Mouse (Mus musculus): Measurements from ENCODE around the gene Kcnma1. TPM values are rescaled to one million over a fixed set of nuclear protein-coding genes. Genes with fewer than 3 reads are reported as not detected.

The Kcnma1 gene
- total RNA-seq, 2 experiments from 2014 or later: not detected

- ATAC-seq (replicated peaks; ENCODE audit: low FRiP score, poor library complexity, severe bottlenecking): no peak
These were observed 387.4 kb downstream of the Kcnma1 start for GRCm38 (mm10) chr14:23626925-23627324.

DNA sequence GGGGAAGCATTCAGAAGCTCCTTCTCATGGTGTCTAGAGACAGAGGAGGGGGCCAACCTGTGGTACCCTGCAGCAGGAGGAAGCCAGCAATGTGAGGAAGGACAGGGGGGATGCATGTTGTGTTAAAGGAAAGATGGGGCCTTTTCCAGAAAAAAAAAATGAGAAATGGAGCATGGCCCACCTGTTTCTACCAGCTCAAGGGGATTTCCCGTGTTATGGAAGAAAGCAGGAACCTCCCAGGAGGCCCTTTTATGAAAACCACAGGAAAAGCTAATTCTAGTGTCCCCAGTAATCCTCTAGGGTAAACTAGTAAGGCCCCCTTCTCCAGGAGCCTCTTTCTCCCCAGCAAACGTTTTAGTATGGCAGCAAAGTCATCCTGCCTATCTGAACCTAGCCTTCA, 388.2 kb downstream of the Kcnma1 start:
- ATAC-seq (replicated peaks; ENCODE audit: low FRiP score, poor library complexity, severe bottlenecking): no peak

GRCm38 (mm10) chr14:23625436-23625835, 388.9 kb downstream of the Kcnma1 start:
- no peak for ATAC-seq (replicated peaks; ENCODE audit: low FRiP score, poor library complexity, severe bottlenecking)

- no peak for ATAC-seq (replicated peaks; ENCODE audit: low FRiP score, poor library complexity, severe bottlenecking)
These were observed 389.8 kb downstream of the Kcnma1 start for GRCm38 (mm10) chr14:23624455-23624854.

DNA sequence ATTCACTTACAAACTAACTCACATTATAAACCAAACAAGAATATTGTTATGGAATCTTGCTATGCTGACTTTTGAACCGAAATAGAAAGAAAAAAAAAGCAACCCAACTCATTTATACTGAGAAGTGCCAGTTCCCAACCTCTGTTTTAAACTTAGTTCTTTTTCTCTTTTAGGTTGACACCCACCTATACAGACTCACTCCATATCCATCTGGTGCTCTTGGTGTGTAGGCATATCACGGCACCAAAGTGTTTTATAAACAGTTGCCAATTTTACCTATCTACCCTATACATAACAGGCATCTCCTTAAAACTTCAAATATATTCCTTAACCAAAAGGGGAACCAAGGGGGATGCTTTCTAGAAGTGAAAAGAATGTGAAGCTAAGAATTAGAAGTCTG, 393.6 kb downstream of the Kcnma1 start:
- no peak for ATAC-seq (replicated peaks; ENCODE audit: low FRiP score, poor library complexity, severe bottlenecking)

- no peak for ATAC-seq (replicated peaks; ENCODE audit: low FRiP score, poor library complexity, severe bottlenecking)
These were observed 395.3 kb downstream of the Kcnma1 start for GRCm38 (mm10) chr14:23618973-23619372.

- no peak for ATAC-seq (replicated peaks; ENCODE audit: low FRiP score, poor library complexity, severe bottlenecking)
These were observed 396.2 kb downstream of the Kcnma1 start for GRCm38 (mm10) chr14:23618081-23618480.

- no peak for ATAC-seq (replicated peaks; ENCODE audit: low FRiP score, poor library complexity, severe bottlenecking)
These were observed 404.2 kb downstream of the Kcnma1 start for GRCm38 (mm10) chr14:23610054-23610453.

GRCm38 (mm10) chr14:23605740-23606139, 408.6 kb downstream of the Kcnma1 start:
- ATAC-seq (replicated peaks; ENCODE audit: low FRiP score, poor library complexity, severe bottlenecking): no peak

DNA sequence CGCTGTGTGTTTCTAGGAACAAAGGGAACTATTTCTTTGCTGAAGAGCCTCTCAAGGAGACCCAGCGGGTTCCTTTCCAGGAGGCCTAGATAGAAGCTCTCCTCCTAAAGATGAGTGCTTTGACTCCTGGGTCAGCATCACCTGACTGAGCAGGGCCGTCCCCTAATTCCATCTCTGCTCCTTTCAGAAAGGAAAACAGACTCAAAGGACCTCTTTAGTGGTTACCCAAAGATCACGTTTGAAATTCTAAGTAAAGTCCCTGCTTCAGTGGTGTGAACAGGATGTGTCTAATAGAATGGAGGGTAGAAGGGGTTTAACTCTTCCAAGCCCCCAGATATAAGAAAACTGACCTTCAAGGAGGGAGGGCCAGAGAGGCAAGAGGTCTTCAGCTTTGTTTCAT, 411.4 kb downstream of the Kcnma1 start:
- no peak for ATAC-seq (replicated peaks; ENCODE audit: low FRiP score, poor library complexity, severe bottlenecking)

DNA sequence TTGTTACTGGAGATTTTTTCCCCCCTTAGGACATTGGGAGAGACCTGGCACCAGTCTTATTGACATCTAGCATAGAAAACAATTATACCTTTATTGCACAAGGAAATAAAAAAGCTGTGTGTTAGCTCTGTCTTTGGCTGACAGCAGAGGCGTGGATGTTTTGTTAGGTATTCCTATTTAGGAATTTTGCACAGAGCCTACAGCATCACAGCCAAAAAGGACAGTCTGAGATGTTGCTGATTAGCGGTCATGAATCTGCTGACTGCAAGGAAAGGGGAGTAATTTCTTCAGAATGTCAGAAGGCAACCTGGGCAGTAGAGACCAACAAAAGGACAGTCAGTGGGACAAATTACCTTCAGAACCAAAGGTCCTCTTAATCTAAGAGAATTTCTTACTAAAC, 412.2 kb downstream of the Kcnma1 start:
- no peak for ATAC-seq (replicated peaks; ENCODE audit: low FRiP score, poor library complexity, severe bottlenecking)

DNA sequence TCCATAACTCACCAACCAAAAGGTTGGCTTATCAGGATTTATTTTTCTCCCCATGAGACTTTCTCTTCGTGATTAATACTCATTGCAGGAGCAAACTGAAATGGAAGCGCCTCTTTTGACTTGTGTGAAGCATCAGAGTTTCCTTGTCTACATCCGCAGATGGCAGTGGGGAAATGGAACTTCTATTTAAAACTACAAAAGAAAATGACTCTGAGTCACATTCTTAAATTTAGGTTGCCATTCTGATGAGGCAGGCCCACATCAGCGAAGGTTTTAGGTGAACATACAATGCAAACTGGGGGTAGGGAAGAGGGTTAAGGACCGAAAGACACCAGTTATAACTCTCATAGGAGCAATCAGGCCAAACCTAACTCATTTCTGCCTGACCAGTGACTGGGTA, 419.7 kb downstream of the Kcnma1 start:
- no peak for ATAC-seq (replicated peaks; ENCODE audit: low FRiP score, poor library complexity, severe bottlenecking)

DNA sequence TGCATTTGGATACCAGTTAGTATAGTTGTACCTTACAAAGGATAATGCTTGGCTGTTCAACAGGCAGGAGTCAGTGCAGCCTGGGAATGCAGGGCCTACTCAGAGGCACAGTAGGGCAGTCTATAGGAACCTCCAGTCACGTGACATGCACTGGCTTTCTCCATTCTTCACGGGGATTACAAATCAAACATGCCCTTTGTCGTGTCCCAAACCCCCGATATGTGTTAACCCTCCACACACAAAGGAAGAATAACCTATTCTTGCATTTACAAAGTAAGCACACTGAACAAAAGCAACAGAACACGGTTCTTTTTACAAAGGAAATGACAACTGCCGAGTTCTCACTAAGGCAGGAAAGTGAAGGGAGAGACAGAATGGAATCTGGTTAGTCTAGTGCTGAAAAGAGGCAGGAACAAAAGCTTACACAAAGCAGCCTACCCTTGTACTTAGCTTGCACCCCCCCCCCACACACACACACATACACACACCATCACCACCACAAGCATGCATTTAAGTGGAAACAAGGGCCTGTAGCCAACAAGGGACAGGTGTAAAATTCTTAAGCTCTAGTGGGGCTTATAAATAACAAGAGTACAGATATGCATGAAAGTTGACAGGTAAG, 421.4 kb downstream of the Kcnma1 start:
- ATAC-seq (replicated peaks; ENCODE audit: low FRiP score, poor library complexity, severe bottlenecking): no peak

- ATAC-seq (replicated peaks; ENCODE audit: low FRiP score, poor library complexity, severe bottlenecking): no peak
These were observed 424.4 kb downstream of the Kcnma1 start for GRCm38 (mm10) chr14:23589744-23590481.

GRCm38 (mm10) chr14:23587451-23587850, 426.8 kb downstream of the Kcnma1 start:
- no peak for ATAC-seq (replicated peaks; ENCODE audit: low FRiP score, poor library complexity, severe bottlenecking)

- ATAC-seq (replicated peaks; ENCODE audit: low FRiP score, poor library complexity, severe bottlenecking): no peak
These were observed 431.1 kb downstream of the Kcnma1 start for GRCm38 (mm10) chr14:23583235-23583634.

- no peak for ATAC-seq (replicated peaks; ENCODE audit: low FRiP score, poor library complexity, severe bottlenecking)
These were observed 433.0 kb downstream of the Kcnma1 start for GRCm38 (mm10) chr14:23581282-23581681.

DNA sequence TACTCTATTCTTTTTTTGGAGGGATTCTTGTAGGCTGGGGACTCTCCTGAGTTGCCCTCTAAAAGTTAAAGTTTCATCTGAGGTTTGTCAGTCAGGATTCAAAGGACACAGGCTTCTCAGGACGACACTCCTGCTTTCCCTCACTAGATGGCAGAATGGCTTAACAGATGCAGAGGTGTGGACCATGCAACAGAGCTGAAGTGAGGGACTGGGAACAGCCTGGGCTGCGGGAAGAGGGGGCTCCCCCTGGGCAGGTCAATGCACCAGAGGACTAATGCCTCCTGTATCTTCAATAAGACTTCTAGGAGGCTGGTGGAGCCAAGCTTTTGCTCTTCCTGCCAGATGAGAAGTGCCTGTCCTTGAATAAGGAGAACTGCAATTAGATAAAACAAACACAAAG, 438.3 kb downstream of the Kcnma1 start:
- no peak for ATAC-seq (replicated peaks; ENCODE audit: low FRiP score, poor library complexity, severe bottlenecking)

DNA sequence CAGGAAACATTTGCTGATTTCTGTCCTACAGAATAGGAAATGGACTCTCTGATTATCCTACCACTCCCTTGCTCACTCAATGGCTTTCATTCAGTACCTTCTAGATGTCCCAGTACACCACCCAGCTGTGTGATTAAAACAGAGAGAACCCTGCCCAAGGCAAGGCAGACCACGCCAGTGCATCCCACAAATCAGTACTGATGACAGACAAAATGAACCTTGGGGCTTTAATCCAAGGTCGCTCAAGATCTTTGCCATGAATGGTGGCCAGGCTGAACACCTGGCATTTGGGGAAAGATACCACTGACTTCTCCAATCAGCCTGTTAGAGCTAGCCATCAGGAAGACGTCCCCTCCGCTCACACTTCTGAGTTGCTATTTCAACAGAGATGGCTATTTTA, 440.2 kb downstream of the Kcnma1 start:
- no peak for ATAC-seq (replicated peaks; ENCODE audit: low FRiP score, poor library complexity, severe bottlenecking)

DNA sequence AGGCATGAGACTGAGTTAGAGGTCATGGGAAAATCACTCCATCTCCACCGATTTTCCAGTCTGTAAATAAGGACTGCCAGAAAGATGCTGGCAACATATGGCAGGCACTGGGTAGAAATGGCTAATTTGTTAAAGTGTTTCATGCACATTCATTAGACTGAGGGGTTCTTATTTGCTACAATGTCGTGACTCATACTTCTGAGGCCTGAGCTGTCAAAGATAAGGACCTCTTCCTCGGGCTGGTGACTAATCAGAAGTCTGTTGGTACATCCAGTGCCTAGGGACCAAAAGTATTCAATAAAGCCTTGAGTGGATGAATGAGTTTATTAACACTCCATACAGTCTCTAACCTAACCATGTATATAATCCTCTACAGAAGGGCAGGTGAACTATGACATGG, 440.9 kb downstream of the Kcnma1 start:
- ATAC-seq (replicated peaks; ENCODE audit: low FRiP score, poor library complexity, severe bottlenecking): no peak

DNA sequence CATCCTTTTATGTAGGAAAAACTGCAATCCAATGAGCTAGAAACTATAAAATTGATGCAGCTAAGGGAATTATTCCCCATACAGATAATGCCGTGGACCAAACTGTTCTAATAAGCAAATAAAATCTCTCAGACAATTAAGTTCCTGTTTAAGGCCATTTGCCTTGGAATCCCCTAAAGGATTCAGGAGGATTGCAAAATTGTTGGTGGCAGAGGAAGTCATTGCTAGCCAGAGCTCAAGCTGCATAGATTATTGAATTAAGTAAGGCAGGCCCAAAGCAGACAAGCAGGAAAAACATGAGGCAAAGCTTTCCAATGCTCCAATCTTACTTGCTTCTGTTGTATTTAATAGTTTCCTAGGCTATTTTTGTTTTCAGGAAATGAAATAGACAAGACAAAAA, 441.5 kb downstream of the Kcnma1 start:
- no peak for ATAC-seq (replicated peaks; ENCODE audit: low FRiP score, poor library complexity, severe bottlenecking)

- no peak for ATAC-seq (replicated peaks; ENCODE audit: low FRiP score, poor library complexity, severe bottlenecking)
These were observed 444.0 kb downstream of the Kcnma1 start for GRCm38 (mm10) chr14:23570251-23570650.
